Mouse (Mus musculus): ENCODE measurements at regions not wholly inside any gene's neighbourhood (a gene's known extent, or its start where the extent isn't known, plus 50 kb on each side); places are given as distances from the start of the nearest gene placed in this dataset.
A peak's percentile ranks its signal among the peaks of the same experiment; 100 is the strongest.

DNA sequence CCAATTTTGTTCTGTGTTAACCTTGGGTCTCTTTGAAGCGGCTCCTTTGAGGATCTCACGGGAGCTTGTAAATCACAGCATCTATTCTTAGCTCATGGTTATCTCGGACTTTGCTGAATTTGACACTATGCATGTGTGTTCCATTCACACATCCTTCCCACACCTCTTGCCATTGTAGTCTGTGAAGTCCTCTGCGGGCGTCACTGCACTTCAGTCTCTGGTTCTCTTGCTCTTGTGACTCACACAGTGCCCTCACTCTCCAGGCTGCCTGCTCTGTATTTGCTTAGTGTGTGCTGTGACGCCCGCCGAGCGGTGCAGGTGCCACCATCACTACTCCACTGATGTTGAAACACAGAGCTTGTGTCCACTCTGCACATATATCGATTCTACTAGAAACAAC, 1271.2 kb downstream of the Synb start:
- no peak for DNase-seq (ENCODE audit: low spot score in 2 of 2)

DNA sequence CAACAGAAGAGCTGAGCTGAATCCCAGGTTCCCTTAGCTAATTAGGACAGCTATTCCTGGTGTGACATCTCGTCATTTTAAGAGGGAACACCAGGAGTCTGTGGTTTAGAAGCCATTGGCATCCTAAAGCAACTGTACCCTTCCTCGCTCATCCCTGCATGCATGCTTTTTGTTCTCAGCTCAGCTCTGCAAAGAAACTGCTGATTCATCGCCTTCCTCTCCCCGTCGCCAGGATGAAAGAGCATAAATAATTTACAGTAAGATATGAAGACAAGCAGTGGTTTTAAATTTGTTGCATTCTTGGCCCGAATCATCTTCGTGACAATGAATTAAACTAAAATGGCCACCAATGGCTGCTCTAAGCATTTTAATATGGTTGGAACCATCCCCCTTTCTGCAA, 1272.9 kb downstream of the Synb start:
- no peak for DNase-seq (ENCODE audit: low spot score in 2 of 2)

DNA sequence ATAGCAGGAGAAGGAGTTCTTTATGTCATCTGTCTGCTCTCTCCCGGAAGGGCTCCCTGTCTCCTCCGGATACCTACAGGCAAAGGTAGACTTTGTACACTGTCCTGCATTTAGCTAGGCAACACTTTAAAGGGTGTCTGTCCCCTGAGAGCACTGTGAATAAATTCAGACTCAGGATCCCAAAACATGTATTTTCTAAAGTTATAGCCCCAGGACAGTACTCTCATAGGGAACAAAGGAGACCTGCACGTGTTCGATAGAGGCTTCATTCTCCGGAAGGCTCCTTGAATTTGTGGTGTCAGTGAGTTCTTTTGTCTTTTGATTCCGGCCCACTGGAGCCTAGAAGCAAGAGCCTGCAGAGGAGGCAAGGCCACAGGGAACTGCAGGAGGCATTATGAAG, 1273.3 kb downstream of the Synb start:
- no peak for DNase-seq (ENCODE audit: low spot score in 2 of 2)

DNA sequence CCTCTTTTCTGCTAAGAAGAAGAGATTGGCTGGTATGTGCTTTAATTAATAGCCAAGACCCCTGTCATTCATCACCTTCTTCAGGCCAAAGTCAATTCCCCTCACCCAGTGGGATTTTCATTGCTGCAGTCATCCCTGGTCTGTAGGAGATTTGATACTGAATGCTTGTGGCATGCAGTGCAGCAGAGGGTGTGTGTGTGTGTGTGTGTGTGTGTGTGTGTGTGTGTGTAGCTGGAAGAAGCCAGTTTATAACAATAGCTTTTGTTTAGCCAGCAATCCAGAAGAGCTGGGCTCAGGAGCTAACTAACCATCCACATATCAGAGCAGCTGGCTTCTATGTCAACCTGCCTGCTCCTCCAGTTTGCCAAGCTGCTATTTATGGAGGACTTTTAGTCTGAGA, 1275.4 kb downstream of the Synb start:
- no peak for DNase-seq (ENCODE audit: low spot score in 2 of 2)

DNA sequence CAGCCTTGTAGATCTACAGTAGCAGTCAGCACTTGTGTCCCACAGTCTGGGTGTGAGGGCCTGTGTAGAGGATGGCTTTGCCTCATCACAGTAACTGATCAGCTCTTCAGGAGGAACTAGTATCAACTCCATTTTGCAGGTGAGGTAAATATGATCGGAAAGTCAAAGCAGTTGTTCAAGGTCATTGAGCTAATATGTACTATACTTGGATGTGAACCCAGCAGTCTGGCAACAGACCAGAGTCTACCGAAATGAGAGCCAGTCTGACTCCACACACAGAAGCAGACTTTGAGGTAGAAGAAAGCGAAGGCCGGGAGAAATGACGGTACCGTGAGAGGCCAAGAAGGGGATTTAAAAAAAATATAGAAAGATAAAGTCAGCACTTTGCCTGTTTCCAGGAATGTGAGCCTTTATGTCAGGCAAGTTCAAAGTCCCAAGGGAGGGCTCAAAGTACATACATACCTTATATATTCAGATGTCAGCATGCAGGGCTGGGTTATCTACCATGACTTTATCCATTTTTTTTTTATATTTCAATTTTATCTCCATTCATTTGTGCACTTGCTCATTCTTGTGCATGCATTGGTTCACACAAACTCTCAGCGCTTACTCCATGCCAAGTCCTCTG, 1297.2 kb downstream of the Synb start:
- no peak for DNase-seq (ENCODE audit: low spot score in 2 of 2)

DNA sequence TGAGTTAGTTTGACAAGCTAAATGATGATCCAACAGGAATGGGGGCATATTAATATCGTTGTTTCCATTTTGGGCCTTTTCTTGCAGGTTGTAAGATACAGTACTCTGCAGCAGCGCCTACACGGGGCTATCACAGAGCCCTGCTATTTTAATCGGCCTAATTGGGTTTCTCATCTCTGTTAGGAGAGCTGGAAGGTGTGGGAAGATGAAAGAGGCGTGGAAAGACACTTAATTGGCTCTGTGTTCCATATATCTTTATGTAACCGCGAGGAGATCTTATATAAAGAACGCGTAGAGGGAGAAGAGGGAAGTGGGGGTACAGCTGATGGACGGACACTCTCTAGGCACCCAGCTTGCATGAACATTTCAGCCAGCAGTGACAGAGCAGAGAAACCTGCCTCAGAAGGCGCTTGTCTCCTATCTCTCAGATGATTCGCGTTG, 1300.5 kb downstream of the Synb start:
- DNase-seq (ENCODE audit: low spot score in 2 of 2) = no peak

DNA sequence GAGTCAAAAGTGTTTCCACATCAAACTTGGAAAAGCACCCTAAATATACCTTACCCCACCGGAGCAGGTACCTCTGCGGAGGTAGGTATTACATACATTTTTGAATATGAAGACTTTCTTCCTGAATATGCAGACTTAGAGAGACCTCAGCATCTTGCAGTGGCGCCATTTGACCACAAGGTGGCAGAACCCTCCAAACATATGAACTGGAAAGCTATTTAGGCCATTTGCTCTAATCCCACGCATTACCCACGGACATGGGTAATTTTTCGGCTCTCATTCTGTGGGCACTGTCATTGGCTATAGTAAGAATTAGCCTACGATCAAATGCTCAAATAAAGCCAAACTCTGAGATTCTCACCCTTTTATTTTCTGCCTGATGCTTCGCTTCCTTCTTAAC, 1301.0 kb downstream of the Synb start:
- DNase-seq (ENCODE audit: low spot score in 2 of 2) = peak in 1 of 2 experiments; percentile 15

DNA sequence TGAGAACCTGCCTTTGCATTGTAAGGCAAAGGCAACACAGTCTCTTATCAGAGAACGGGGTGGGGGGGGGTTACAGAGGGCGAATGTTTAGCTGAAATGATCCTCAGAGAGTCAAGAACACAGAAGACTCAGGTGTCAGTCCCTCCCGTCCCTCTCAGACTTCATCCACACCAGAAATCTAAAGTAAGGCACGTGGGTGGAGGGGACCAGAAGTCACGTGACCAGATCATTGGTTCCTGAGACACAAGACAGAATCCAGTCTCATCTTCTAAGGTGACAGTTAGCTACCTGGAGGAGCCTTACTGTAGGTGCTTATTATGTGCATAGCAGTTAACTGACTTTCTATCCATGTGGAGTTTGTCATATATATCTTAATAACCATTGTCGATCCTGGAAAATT, 1302.0 kb downstream of the Synb start:
- DNase-seq (ENCODE audit: low spot score in 2 of 2) = no peak

DNA sequence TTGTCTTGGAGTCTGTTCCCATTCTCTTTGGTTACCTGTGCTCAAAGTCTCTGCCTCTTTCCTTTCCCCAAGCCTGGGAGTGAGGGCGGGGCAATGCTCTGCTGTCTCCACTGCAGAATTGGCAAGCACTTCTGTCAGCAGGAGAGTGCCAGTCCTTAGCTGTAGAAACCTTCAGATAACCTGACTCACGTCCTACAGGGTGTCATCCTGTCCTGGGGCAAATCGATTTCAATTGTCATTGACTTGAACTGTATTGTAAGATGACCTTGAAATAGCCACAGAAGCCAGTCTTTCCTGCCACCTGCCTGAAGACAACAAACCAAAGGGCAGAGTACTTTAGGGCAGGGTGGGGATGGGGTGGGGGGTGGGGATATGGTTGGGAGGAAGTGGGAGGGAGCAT, 1303.8 kb downstream of the Synb start:
- no peak for DNase-seq (ENCODE audit: low spot score in 2 of 2)
